8 mouse cellular contexts compared by ENCODE assay signal in genomic region chr14:100461141-100462043, GRCm38 (mm10).
DNase-seq lines count a peak whose midpoint lies in the region; ATAC-seq and TF ChIP-seq lines count a peak whose summit lies in the region.

No protein-coding gene starts in this region.

- peaks cover 8% of the 10 kb centered on the region for H3K4me1 ChIP-seq in forebrain, embryonic 11.5 days (replicated peaks; ENCODE audit: control insufficient read depth, insufficient read depth, low read length)
- peaks cover 33% of the 10 kb centered on the region for H3K4me1 ChIP-seq in heart, embryonic 15.5 days (replicated peaks)
- H3K4me1 ChIP-seq in liver, embryonic 12.5 days: peaks cover 3% of the 10 kb centered on the region; the same call in 1 of the 2 replicates
- H3K4me1 ChIP-seq in olfactory bulb, adult 2 months (ENCODE audit: control insufficient read depth, insufficient read depth, low read length): peaks cover 19% of the 10 kb centered on the region

- 42% methylated on average over 12 of the region's 12 CpGs for WGBS in forebrain, embryonic 11.5 days
- WGBS in heart, embryonic 15.5 days: 27% methylated on average over 12 of the region's 12 CpGs
- WGBS in liver, embryonic 12.5 days (ENCODE audit: insufficient replicate concordance): 47% methylated on average over 12 of the region's 12 CpGs
- 10% methylated on average over 12 of the region's 12 CpGs for WGBS in olfactory bulb, adult 2 months

- H3K9ac ChIP-seq in forebrain, embryonic 11.5 days (ENCODE audit: low read length): no peak overlapping the region
- no peak overlapping the region for H3K9ac ChIP-seq in heart, embryonic 15.5 days
- H3K9ac ChIP-seq in liver, embryonic 12.5 days: no peak overlapping the region

- H3K9me3 ChIP-seq in forebrain, embryonic 11.5 days (ENCODE audit: control insufficient read depth, low read length): no peaks in the 10 kb centered on the region
- H3K9me3 ChIP-seq in heart, embryonic 15.5 days (replicated peaks): no peaks in the 10 kb centered on the region
- no peaks in the 10 kb centered on the region for H3K9me3 ChIP-seq in liver, embryonic 12.5 days (replicated peaks)

- ATAC-seq in forebrain, embryonic 11.5 days (replicated peaks; ENCODE audit: low FRiP score): peak; percentile 81
- ATAC-seq in heart, embryonic 15.5 days (replicated peaks; ENCODE audit: insufficient number of reproducible peaks, insufficient read depth, low FRiP score, low read depth): peak; percentile 91
- peak; percentile 42; the same call in 1 of the 2 replicates for ATAC-seq in liver, embryonic 12.5 days

- TF ChIP-seq POLR2A in brain, embryonic 14.5 days (IDR thresholded peaks at IDR 0.05; ENCODE audit: borderline replicate concordance, extremely low read depth, insufficient read depth, insufficient read length, poor library complexity, severe bottlenecking): no peak
- no peak for TF ChIP-seq POLR2A in olfactory bulb, adult 2 months (IDR thresholded peaks at IDR 0.05; ENCODE audit: insufficient read depth, low read depth, low read length)

- H3K27me3 ChIP-seq in forebrain, embryonic 11.5 days (ENCODE audit: control insufficient read depth, insufficient read depth, low read length): no peaks in the 10 kb centered on the region
- H3K27me3 ChIP-seq in heart, embryonic 15.5 days: no peaks in the 10 kb centered on the region
- H3K27me3 ChIP-seq in liver, embryonic 12.5 days (replicated peaks): no peaks in the 10 kb centered on the region

- no peaks in the 10 kb centered on the region for H3K36me3 ChIP-seq in forebrain, embryonic 11.5 days (ENCODE audit: control insufficient read depth, insufficient read depth, low read length)
- no peaks in the 10 kb centered on the region for H3K36me3 ChIP-seq in heart, embryonic 15.5 days
- no peaks in the 10 kb centered on the region for H3K36me3 ChIP-seq in liver, embryonic 12.5 days

- DNase-seq in CD4-positive helper T cell, adult 2 months (ENCODE audit: low read depth, low spot score): peak; percentile 69
- peak; percentile 97 for DNase-seq in brain, embryonic 14.5 days (ENCODE audit: low read depth)
- peak; percentile 66 for DNase-seq in forebrain, embryonic 11.5 days (ENCODE audit: low spot score)
- DNase-seq in kidney, postnatal 10 days: peak; percentile 74
- no peak for DNase-seq in ovary, postnatal 14 days (ENCODE audit: low spot score)

- TF ChIP-seq CTCF in brain, embryonic 14.5 days (IDR thresholded peaks at IDR 0.05; ENCODE audit: borderline replicate concordance, extremely low read depth, insufficient read depth, insufficient read length): no peak
- no peak for TF ChIP-seq CTCF in olfactory bulb, adult 2 months (IDR thresholded peaks at IDR 0.05; ENCODE audit: insufficient read depth, low read depth, low read length)

- no peak overlapping the region for H3K4me2 ChIP-seq in forebrain, embryonic 11.5 days (ENCODE audit: low read depth, low read length, severe bottlenecking)
- peak overlapping the region; percentile 30 for H3K4me2 ChIP-seq in heart, embryonic 15.5 days
- no peak overlapping the region for H3K4me2 ChIP-seq in liver, embryonic 12.5 days

- no peak overlapping the region for H3K4me3 ChIP-seq in forebrain, embryonic 11.5 days (ENCODE audit: low read depth, low read length)
- no peak overlapping the region for H3K4me3 ChIP-seq in heart, embryonic 15.5 days
- H3K4me3 ChIP-seq in liver, embryonic 12.5 days: no peak overlapping the region
- no peak overlapping the region for H3K4me3 ChIP-seq in olfactory bulb, adult 2 months (ENCODE audit: insufficient read depth, low read depth, low read length)

- H3K27ac ChIP-seq in forebrain, embryonic 11.5 days (ENCODE audit: low read depth, low read length): 0 out of 2 replicates have a peak overlapping the region, but pooled peaks have one; percentile 13
- H3K27ac ChIP-seq in heart, embryonic 15.5 days: peak overlapping the region; percentile 86
- H3K27ac ChIP-seq in liver, embryonic 12.5 days: no peak overlapping the region
- H3K27ac ChIP-seq in olfactory bulb, adult 2 months (ENCODE audit: insufficient read depth, low read depth, low read length): peak overlapping the region; percentile 97
